Mouse (Mus musculus) liver, embryonic 14.5 days (tissue): Measurements from ENCODE around the gene Adamts12. TPM values are rescaled to one million over a fixed set of nuclear protein-coding genes. Genes with fewer than 3 reads are reported as not detected.

Experiments used
- ATAC-seq: fragments of 200-750 bp; cut with Nextera tagmentation; 2 replicates; pipeline ENCODE4 v1.8.0; 2017; ENCODE audit warnings: moderate number of reproducible peaks, mild to moderate bottlenecking, moderate library complexity; ENCODE audit not compliant: insufficient read depth
- DNase-seq, 3 experiments: peaks; one replicate each; pipeline ENCODE4 v3.0.0-alpha.2; 2012 to 2013; ENCODE audit warnings: low read depth in 3 of 3, low spot score in 3 of 3
- H3K27ac ChIP-seq: fragments of 300-500 bp; sonication (generic); 2 replicates; pipeline ENCODE4 v1.5.1; 2014; ENCODE audit warnings: moderate library complexity, mild to moderate bottlenecking, control low read depth, inconsistent platforms
- H3K27me3 ChIP-seq: fragments of 300-500 bp; sonication (generic); 2 replicates; pipeline ENCODE4 v1.6.1; 2014; ENCODE audit warnings: mild to moderate bottlenecking, low read length, moderate library complexity; ENCODE audit not compliant: control insufficient read depth, insufficient read depth
- H3K36me3 ChIP-seq: fragments of 300-500 bp; sonication (generic); replicated peaks from 2 replicates; pipeline ENCODE4 v1.6.1; 2014; ENCODE audit warnings: low read depth; ENCODE audit not compliant: control insufficient read depth, insufficient read depth
- H3K4me1 ChIP-seq, 2 experiments: fragments of 200-500 bp in 1 of 2; fragments of 300-500 bp in 1 of 2; sonication (generic) in 1 of 2; replicated peaks; 2 replicates each; pipeline ENCODE4 v1.6.1; 2012 to 2014; ENCODE audit warnings: antibody characterized with exemption in 1 of 2, inconsistent platforms in 1 of 2, low read length in 1 of 2; ENCODE audit not compliant: control insufficient read depth in 2 of 2, insufficient read depth in 2 of 2
- H3K4me2 ChIP-seq: fragments of 300-500 bp; sonication (generic); 2 replicates; pipeline ENCODE4 v1.6.1; 2014; ENCODE audit warnings: low read depth, mild to moderate bottlenecking, control low read depth, moderate library complexity
- H3K4me3 ChIP-seq, 2 experiments: fragments of 200-500 bp in 1 of 2; fragments of 300-500 bp in 1 of 2; sonication (generic) in 1 of 2; 2 replicates each; pipeline ENCODE4 v1.5.1; 2012 to 2014; ENCODE audit warnings: low read depth in 2 of 2, low read length in 2 of 2, mild to moderate bottlenecking in 2 of 2, control low read depth in 1 of 2, inconsistent platforms in 1 of 2, moderate library complexity in 1 of 2; ENCODE audit not compliant: insufficient read depth in 1 of 2
- H3K9ac ChIP-seq: fragments of 300-500 bp; sonication (generic); replicated peaks from 2 replicates; pipeline ENCODE4 v1.6.1; 2014; ENCODE audit warnings: mild to moderate bottlenecking, control low read depth, moderate library complexity
- H3K9me3 ChIP-seq: fragments of 300-500 bp; sonication (generic); 2 replicates; pipeline ENCODE4 v1.6.1; 2016; ENCODE audit warnings: low read length, mixed read lengths; ENCODE audit not compliant: control insufficient read depth
- CTCF ChIP-seq: IDR thresholded peaks from 2 replicates; pipeline ENCODE4 v1.5.1; 2016; ENCODE audit warnings: antibody characterized with exemption, low read depth, control low read depth
- EP300 ChIP-seq: IDR thresholded peaks from 2 replicates; pipeline ENCODE4 v1.6.1; 2016; ENCODE audit warnings: antibody characterized with exemption, low read depth
- WGBS: fragments of 180-500 bp; shearing (Covaris S2); extraction: QIAGEN DNeasy Blood & Tissue Kit; methylation state at CpG from one replicate; pipeline ENCODE4 v1.1.7; 2014; ENCODE audit not compliant: insufficient replicate concordance; 5-methylcytosine and 5-hydroxymethylcytosine counted together
- polyA plus RNA-seq, 2 experiments: library from polyadenylated mRNA; depleted of rRNA in 1 of 2; stranded (reverse) in 1 of 2; unstranded in 1 of 2; fragments of >200 nt; fragmentation: Nextera tagmentation in 1 of 2; extraction: Ambion mirVana in 1 of 2; gene quantifications; 2 replicates each; pipeline versions ENCODE4 v1.2.1 to v1.2.3; 2012 to 2014

Adamts12 gene
- polyA plus RNA-seq, 2 experiments = 0.23 to 0.47 TPM

- DNase-seq (no peak), ATAC-seq (no peak)
- no peaks in the 10 kb centered on the region for H3K36me3 ChIP-seq
- H3K4me1 ChIP-seq = no peaks in the 10 kb centered on the region
- no peaks in the 10 kb centered on the region for H3K9me3 ChIP-seq
- TF ChIP-seq CTCF = no peak
- no peak for TF ChIP-seq EP300
- WGBS = 49% methylated on average over 2 of the region's 2 CpGs
- H3K4me3 ChIP-seq = no peak overlapping the region
- H3K9ac ChIP-seq = no peak overlapping the region
- H3K27me3 ChIP-seq = no peaks in the 10 kb centered on the region
- H3K27ac ChIP-seq = no peak overlapping the region
- no peak overlapping the region for H3K4me2 ChIP-seq
Observed at GRCm38 (mm10) chr15:11105101-11105500, 40.5 kb downstream of the Adamts12 start.

DNA sequence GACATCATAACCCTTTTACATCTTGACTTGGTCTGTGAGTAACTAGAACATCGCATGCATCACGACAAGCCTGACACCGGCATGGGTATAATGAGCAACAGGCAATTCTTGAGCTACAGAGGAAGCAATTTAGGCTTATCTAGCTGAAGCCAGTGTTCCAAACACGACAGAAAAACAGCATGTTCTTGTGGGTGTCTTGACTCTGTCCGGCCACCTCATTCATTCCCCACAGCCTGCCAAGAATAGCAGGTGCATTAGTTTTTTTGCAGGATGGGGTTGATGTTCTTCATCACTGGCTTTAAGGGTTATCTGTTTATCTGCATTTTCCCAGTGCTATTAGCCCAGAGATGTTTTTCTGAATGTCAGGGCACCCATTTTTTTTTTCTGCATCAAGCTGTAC, 42.8 kb downstream of the Adamts12 start:
- Histone ChIP-seq H3K36me3 (no peaks in the 10 kb centered on the region), H3K9ac (no peak overlapping the region), H3K9me3 (no peaks in the 10 kb centered on the region), H3K27ac (no peak overlapping the region), H3K4me2 (no peak overlapping the region), H3K4me3 (no peak overlapping the region), H3K4me1 (no peaks in the 10 kb centered on the region), H3K27me3 (no peaks in the 10 kb centered on the region)
- WGBS = 47% methylated on average over 5 of the region's 5 CpGs
- TF ChIP-seq CTCF (no peak), EP300 (no peak)
- DNase-seq (no peak), ATAC-seq (no peak)

- Histone ChIP-seq H3K27ac (no peak overlapping the region), H3K27me3 (no peaks in the 10 kb centered on the region), H3K9ac (no peak overlapping the region), H3K9me3 (no peaks in the 10 kb centered on the region), H3K4me2 (no peak overlapping the region), H3K4me1 (no peaks in the 10 kb centered on the region), H3K4me3 (no peak overlapping the region), H3K36me3 (no peaks in the 10 kb centered on the region)
- TF ChIP-seq CTCF (no peak), EP300 (no peak)
- DNase-seq (no peak), ATAC-seq (no peak)
- WGBS = 72% methylated on average over 8 of the region's 8 CpGs
Observed at GRCm38 (mm10) chr15:11114631-11115197, 50.1 kb downstream of the Adamts12 start.

DNA sequence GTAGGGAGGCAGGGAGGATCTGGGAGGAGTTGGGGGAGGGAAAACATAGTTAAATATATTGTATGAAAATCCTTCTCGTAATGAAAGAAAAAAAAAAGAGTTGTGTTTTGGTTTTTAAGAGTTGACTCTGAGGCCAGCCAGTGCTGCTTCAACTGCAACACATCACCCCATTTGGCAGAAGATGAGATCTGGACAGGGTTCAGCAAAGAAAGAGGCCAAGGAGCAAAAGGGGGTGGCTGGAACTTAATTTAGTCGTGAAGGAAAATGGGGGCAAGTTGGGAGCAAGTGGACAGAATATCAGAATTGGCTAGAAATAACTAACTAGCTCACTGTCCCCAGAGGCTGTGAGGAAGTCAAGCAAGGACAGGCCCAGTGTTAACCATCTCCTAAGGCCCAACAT, 51.7 kb downstream of the Adamts12 start:
- no peaks in the 10 kb centered on the region for H3K36me3 ChIP-seq
- no peak overlapping the region for H3K27ac ChIP-seq
- no peak overlapping the region for H3K4me2 ChIP-seq
- DNase-seq (no peak), ATAC-seq (no peak)
- H3K9me3 ChIP-seq = no peaks in the 10 kb centered on the region
- no peaks in the 10 kb centered on the region for H3K4me1 ChIP-seq
- TF ChIP-seq CTCF = no peak
- no peak for TF ChIP-seq EP300
- H3K9ac ChIP-seq = no peak overlapping the region
- 64% methylated on average over 2 of the region's 2 CpGs for WGBS
- H3K4me3 ChIP-seq = no peak overlapping the region
- no peaks in the 10 kb centered on the region for H3K27me3 ChIP-seq

DNA sequence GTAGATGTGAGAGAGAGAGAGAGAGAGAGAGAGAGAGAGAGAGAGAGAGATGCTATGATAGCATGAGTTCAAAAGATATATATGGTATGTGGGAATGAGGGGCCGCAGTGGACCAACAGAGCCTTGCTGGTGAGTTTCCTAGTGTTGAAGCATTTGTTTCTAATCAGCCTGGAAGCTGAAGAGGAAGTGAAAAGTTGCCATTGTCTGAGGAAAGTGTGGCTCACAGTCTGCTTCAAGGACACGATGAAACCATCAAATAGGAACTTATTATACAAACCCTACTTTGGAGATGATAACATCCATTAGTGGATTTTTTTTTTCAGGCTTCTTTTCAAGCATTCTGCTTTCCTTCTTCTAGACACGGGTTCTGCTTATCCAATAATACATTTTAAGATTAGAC, 52.3 kb downstream of the Adamts12 start:
- WGBS = 35% methylated on average over 3 of the region's 3 CpGs
- Histone ChIP-seq H3K9me3 (no peaks in the 10 kb centered on the region), H3K4me3 (no peak overlapping the region), H3K4me2 (no peak overlapping the region), H3K27me3 (no peaks in the 10 kb centered on the region), H3K36me3 (no peaks in the 10 kb centered on the region), H3K4me1 (no peaks in the 10 kb centered on the region), H3K27ac (no peak overlapping the region), H3K9ac (no peak overlapping the region)
- ATAC-seq (no peak), DNase-seq (no peak)
- TF ChIP-seq CTCF = no peak
- TF ChIP-seq EP300 = no peak

- Histone ChIP-seq H3K4me1 (no peaks in the 10 kb centered on the region), H3K4me3 (no peak overlapping the region), H3K36me3 (no peaks in the 10 kb centered on the region), H3K27ac (no peak overlapping the region), H3K9me3 (no peaks in the 10 kb centered on the region), H3K27me3 (no peaks in the 10 kb centered on the region), H3K4me2 (no peak overlapping the region), H3K9ac (no peak overlapping the region)
- TF ChIP-seq CTCF (no peak), EP300 (no peak)
- DNase-seq (no peak), ATAC-seq (no peak)
Observed at GRCm38 (mm10) chr15:11118371-11118770, 53.8 kb downstream of the Adamts12 start.
